Mouse (Mus musculus): ENCODE data around the gene Ccnf.

DNA sequence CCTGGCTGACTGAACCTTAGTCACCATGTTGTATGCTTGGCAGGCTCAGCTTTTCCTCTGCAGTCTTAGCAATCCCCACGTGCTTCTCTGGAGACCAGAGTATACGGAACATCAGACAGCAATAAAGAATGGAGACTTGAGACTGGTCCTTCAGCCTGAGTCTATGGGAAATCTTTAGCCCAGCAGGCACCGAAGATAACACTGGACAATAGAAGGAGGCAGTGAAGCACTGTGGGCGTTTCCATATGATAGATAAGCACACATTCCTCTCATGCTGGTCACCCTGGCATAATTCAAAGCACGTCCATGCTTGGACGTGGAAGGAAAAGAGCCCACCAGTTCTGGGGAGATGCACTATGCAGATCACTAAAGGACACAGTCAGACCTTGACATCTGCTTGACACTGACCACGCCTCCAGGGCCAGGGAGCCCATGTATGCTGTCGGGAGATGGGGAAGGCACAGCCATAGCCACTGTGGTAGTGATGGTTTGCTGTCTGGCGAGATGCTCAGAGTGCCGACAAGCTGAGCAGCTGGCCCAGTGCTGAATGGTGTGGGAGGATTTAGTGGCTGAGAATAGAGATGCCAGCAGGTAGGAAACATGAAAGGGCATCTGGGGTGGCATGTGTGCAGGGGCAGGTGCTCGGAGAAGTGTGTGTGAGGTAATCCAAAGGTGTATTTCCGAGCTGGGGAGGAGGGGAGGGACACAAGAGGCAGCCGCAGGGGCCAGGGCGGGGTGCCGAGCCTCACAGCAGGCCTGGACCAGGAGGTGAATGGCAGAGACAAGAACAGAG, 54.1 kb downstream of the Ccnf start:
- no peak for TF ChIP-seq GATA1 (IDR thresholded peaks at IDR 0.05; ENCODE audit: borderline replicate concordance, low read length)
- no peak for TF ChIP-seq FLI1 (IDR thresholded peaks at IDR 0.05; ENCODE audit: low read length)

Measured in megakaryocyte, embryonic 14.5 days (primary cell).